Mouse (Mus musculus): ENCODE measurements around the gene Yif1b.
A peak's percentile ranks its signal among the peaks of the same experiment; 100 is the strongest.

Gene Yif1b

GRCm38 (mm10) chr7:29244732-29245416, 6.7 kb downstream of the Yif1b start:
- no peak for DNase-seq

- DNase-seq: no peak
These were observed 7.9 kb downstream of the Yif1b start for GRCm38 (mm10) chr7:29246015-29246414.

- DNase-seq: no peak
These were observed 8.6 kb downstream of the Yif1b start for GRCm38 (mm10) chr7:29246619-29247313.

- DNase-seq: peak; percentile 82
These were observed 9.2 kb downstream of the Yif1b start for GRCm38 (mm10) chr7:29247314-29247700.

- DNase-seq: no peak
These were observed 9.6 kb downstream of the Yif1b start for GRCm38 (mm10) chr7:29247706-29248105.

GRCm38 (mm10) chr7:29248261-29248841, 10.2 kb downstream of the Yif1b start, which contains the start of gene 2200002D01Rik:
2200002D01Rik (minus strand) TSS chr7:29248466.
- no peak for DNase-seq

GRCm38 (mm10) chr7:29251166-29251565, 13.0 kb downstream of the Yif1b start:
- DNase-seq: no peak

- no peak for DNase-seq
These were observed 15.7 kb downstream of the Yif1b start for GRCm38 (mm10) chr7:29253842-29254241.

GRCm38 (mm10) chr7:29255875-29256274, 17.7 kb downstream of the Yif1b start:
- DNase-seq: no peak

GRCm38 (mm10) chr7:29257368-29257767, 19.2 kb downstream of the Yif1b start:
- no peak for DNase-seq

GRCm38 (mm10) chr7:29259781-29260730, 21.9 kb downstream of the Yif1b start:
- no peak for DNase-seq

- no peak for DNase-seq
These were observed 24.0 kb downstream of the Yif1b start for GRCm38 (mm10) chr7:29262151-29262550.

GRCm38 (mm10) chr7:29263831-29264230, 25.7 kb downstream of the Yif1b start:
- DNase-seq: no peak

GRCm38 (mm10) chr7:29265636-29266035, 27.5 kb downstream of the Yif1b start:
- no peak for DNase-seq

GRCm38 (mm10) chr7:29266931-29267330, 28.8 kb downstream of the Yif1b start:
- DNase-seq: no peak

- no peak for DNase-seq
These were observed 32.3 kb downstream of the Yif1b start for GRCm38 (mm10) chr7:29270445-29270844.

GRCm38 (mm10) chr7:29271687-29272465, 33.7 kb downstream of the Yif1b start:
- DNase-seq: no peak

- DNase-seq: no peak
These were observed 38.6 kb downstream of the Yif1b start for GRCm38 (mm10) chr7:29276715-29277114.

GRCm38 (mm10) chr7:29277510-29277909, 39.4 kb downstream of the Yif1b start:
- no peak for DNase-seq

- DNase-seq: no peak
These were observed 41.1 kb downstream of the Yif1b start for GRCm38 (mm10) chr7:29279261-29279660.

- DNase-seq: no peak
These were observed 41.8 kb downstream of the Yif1b start for GRCm38 (mm10) chr7:29279924-29280323.

GRCm38 (mm10) chr7:29280801-29281200, 42.7 kb downstream of the Yif1b start:
- no peak for DNase-seq
